Mouse (Mus musculus) T-helper 1 cell (primary cell): ENCODE measurements around the gene Tmed2.
"Not testable (repeated sequence)": the region's sequence is repeated elsewhere in the genome, so short reads cannot be mapped to it uniquely, and the experiment has no call there.

Experiments
- in situ Hi-C: fragments of 300-600 bp; cut with MboI, MseI; formaldehyde crosslinking; loops from one replicate; pipeline ENCODE4 v1.15.1; 2025; ENCODE audit warnings: high pct_unique_total_duplicates

The Tmed2 gene

GRCm38 (mm10) chr5:124528351-124528750 lies 12.1 kb upstream of the Tmed2 start:
- in situ Hi-C loops: no loop called here

GRCm38 (mm10) chr5:124528791-124529190 lies 11.7 kb upstream of the Tmed2 start:
- in situ Hi-C loops: no loop called here

GRCm38 (mm10) chr5:124529191-124529651 lies 11.3 kb upstream of the Tmed2 start:
- in situ Hi-C loops: no loop called here

- in situ Hi-C loops: loop anchor here (5.0 to 10.0 kb wide), 2 partner anchors 45 to 92 kb away; partner anchors contain the start of genes Kmt5a and Snrnp35
Observed at GRCm38 (mm10) chr5:124529697-124530096, 10.8 kb upstream of the Tmed2 start.

GRCm38 (mm10) chr5:124530655-124531582 lies 9.6 kb upstream of the Tmed2 start, which contains the start of gene Rilpl1:
Gene Rilpl1 (minus strand): TSS chr5:124531391.
- in situ Hi-C loops: loop anchor here (5.0 to 10.0 kb wide), 2 partner anchors 46 to 94 kb away; partner anchors contain the start of genes Kmt5a and Snrnp35

GRCm38 (mm10) chr5:124531583-124531930 lies 8.9 kb upstream of the Tmed2 start:
- in situ Hi-C loops: loop anchor here (5.0 to 10.0 kb wide), 2 partner anchors 47 to 94 kb away; partner anchors contain the start of genes Kmt5a and Snrnp35

- in situ Hi-C loops: loop anchor here (5.0 to 10.0 kb wide), 2 partner anchors 48 to 95 kb away; partner anchors contain the start of genes Kmt5a and Snrnp35
Observed at GRCm38 (mm10) chr5:124532451-124532850, 8.0 kb upstream of the Tmed2 start.

- in situ Hi-C loops: loop anchor here (10.0 kb wide), 1 partner anchor 50 kb away; the partner anchor contains the start of gene Snrnp35
Observed at GRCm38 (mm10) chr5:124535016-124535415, 5.5 kb upstream of the Tmed2 start.

GRCm38 (mm10) chr5:124536776-124537175 lies 3.7 kb upstream of the Tmed2 start:
- in situ Hi-C loops: loop anchor here (10.0 kb wide), 1 partner anchor 52 kb away; the partner anchor contains the start of gene Snrnp35

GRCm38 (mm10) chr5:124538813-124539792 lies 1.4 kb upstream of the Tmed2 start:
- in situ Hi-C loops: loop anchor here (10.0 kb wide), 1 partner anchor 54 kb away; the partner anchor contains the start of gene Snrnp35

GRCm38 (mm10) chr5:124539905-124540304 lies 590 bp upstream of the Tmed2 start:
- in situ Hi-C loops: loop anchor here (10.0 kb wide), 1 partner anchor 55 kb away; the partner anchor contains the start of gene Snrnp35

GRCm38 (mm10) chr5:124540905-124541601 lies 558 bp downstream of the Tmed2 start:
- in situ Hi-C loops: no loop called here

- in situ Hi-C loops: no loop called here
Observed at GRCm38 (mm10) chr5:124541602-124541973, 1.1 kb downstream of the Tmed2 start.

GRCm38 (mm10) chr5:124550737-124551136 lies 10.2 kb downstream of the Tmed2 start:
- in situ Hi-C loops: not testable (repeated sequence)

- in situ Hi-C loops: not testable (repeated sequence)
Observed at GRCm38 (mm10) chr5:124551349-124552093, 11.0 kb downstream of the Tmed2 start.

- in situ Hi-C loops: no loop called here
Observed at GRCm38 (mm10) chr5:124552094-124552472, 11.6 kb downstream of the Tmed2 start.

GRCm38 (mm10) chr5:124552558-124553307 lies 12.2 kb downstream of the Tmed2 start, which contains the start of gene Ddx55:
Gene Ddx55 (plus strand): TSS chr5:124552864.
- in situ Hi-C loops: no loop called here

- in situ Hi-C loops: no loop called here
Observed at GRCm38 (mm10) chr5:124553607-124554006, 13.1 kb downstream of the Tmed2 start.

- in situ Hi-C loops: no loop called here
Observed at GRCm38 (mm10) chr5:124555145-124555544, 14.7 kb downstream of the Tmed2 start.
